Comparison of ENCODE assay signal across 8 mouse cellular contexts in genomic region chr15:10470151-10470831, GRCm38 (mm10). TPM values are rescaled to one million over a fixed set of nuclear protein-coding genes. Genes with fewer than 3 reads are reported as not detected.
DNase-seq lines count a peak whose midpoint lies in the region; ATAC-seq and TF ChIP-seq lines count a peak whose summit lies in the region.

Gene Dnajc21 (minus strand): TSS chr15:10470516.

- peak within 1 kb of the TSS; percentile 90 for H3K9ac ChIP-seq in forebrain, embryonic 13.5 days
- H3K9ac ChIP-seq in lung, embryonic 15.5 days = peak within 1 kb of the TSS; percentile 85

- H3K4me3 ChIP-seq in G1E (ENCODE audit: low read depth, low read length) = peak within 1 kb of the TSS; percentile 80
- H3K4me3 ChIP-seq in forebrain, embryonic 13.5 days = peak within 1 kb of the TSS; percentile 85
- peak within 1 kb of the TSS; percentile 92 for H3K4me3 ChIP-seq in lung, embryonic 15.5 days
- H3K4me3 ChIP-seq in olfactory bulb, adult 2 months (ENCODE audit: insufficient read depth, low read depth, low read length) = peak within 1 kb of the TSS; percentile 94
- H3K4me3 ChIP-seq in thymus, adult 2 months (ENCODE audit: control insufficient read depth, insufficient read depth, low read length) = peak within 1 kb of the TSS; percentile 79

- peak within 1 kb of the TSS; percentile 83 for H3K4me2 ChIP-seq in forebrain, embryonic 13.5 days
- peak within 1 kb of the TSS; percentile 89 for H3K4me2 ChIP-seq in lung, embryonic 15.5 days

- H3K27me3 ChIP-seq in G1E (ENCODE audit: insufficient read depth, low read length) = no peaks in the 10 kb centered on the region
- no peaks in the 10 kb centered on the region for H3K27me3 ChIP-seq in forebrain, embryonic 13.5 days
- no peaks in the 10 kb centered on the region for H3K27me3 ChIP-seq in lung, embryonic 15.5 days
- no peaks in the 10 kb centered on the region for H3K27me3 ChIP-seq in thymus, adult 2 months (ENCODE audit: control insufficient read depth, insufficient read depth, low read length)

- no peaks in the 10 kb centered on the region for H3K9me3 ChIP-seq in G1E (replicated peaks)
- H3K9me3 ChIP-seq in forebrain, embryonic 13.5 days (replicated peaks) = no peaks in the 10 kb centered on the region
- H3K9me3 ChIP-seq in lung, embryonic 15.5 days = no peaks in the 10 kb centered on the region

- intact Hi-C loops in heart, postnatal 10 days (cut with DNase I) = loop anchor here (2.0 to 10.0 kb wide), 2 partner anchors 15 to 1505 kb away; partner anchors contain the start of gene Brix1

- peak; percentile 84 for DNase-seq in G1E (ENCODE audit: low spot score)
- peak; percentile 90 to 92 for DNase-seq in heart, postnatal 10 days
- DNase-seq in large intestine, adult 2 months (ENCODE audit: low read depth, low spot score) = peak; percentile 64
- peak; percentile 85 for DNase-seq in thymus, adult 2 months

- H3K36me3 ChIP-seq in G1E (replicated peaks) = peaks cover 28% of the 10 kb centered on the region
- peaks cover 11% of the 10 kb centered on the region for H3K36me3 ChIP-seq in forebrain, embryonic 13.5 days (ENCODE audit: poor library complexity, severe bottlenecking)
- H3K36me3 ChIP-seq in lung, embryonic 15.5 days = peaks cover 8% of the 10 kb centered on the region
- H3K36me3 ChIP-seq in thymus, adult 2 months (ENCODE audit: control insufficient read depth, insufficient read depth, low read length) = peaks cover 1% of the 10 kb centered on the region; the same call in 1 of the 2 replicates

- TF ChIP-seq CTCF in G1E (IDR thresholded peaks at IDR 0.05; ENCODE audit: low read depth, low read length) = no peak
- TF ChIP-seq CTCF in olfactory bulb, adult 2 months (IDR thresholded peaks at IDR 0.05; ENCODE audit: insufficient read depth, low read depth, low read length) = no peak
- no peak for TF ChIP-seq CTCF in thymus, adult 2 months (IDR thresholded peaks at IDR 0.05; ENCODE audit: borderline replicate concordance, control insufficient read depth, extremely low read depth, insufficient read depth, low read length, poor library complexity)

- H3K27ac ChIP-seq in forebrain, embryonic 13.5 days = peak within 1 kb of the TSS; percentile 76
- peak within 1 kb of the TSS; percentile 82 for H3K27ac ChIP-seq in lung, embryonic 15.5 days
- no peak within 1 kb of the TSS for H3K27ac ChIP-seq in olfactory bulb, adult 2 months (ENCODE audit: insufficient read depth, low read depth, low read length)
- H3K27ac ChIP-seq in thymus, adult 2 months (ENCODE audit: control insufficient read depth, insufficient read depth, low read length) = no peak within 1 kb of the TSS

- TF ChIP-seq POLR2A in olfactory bulb, adult 2 months (IDR thresholded peaks at IDR 0.05; ENCODE audit: insufficient read depth, low read depth, low read length) = peak; percentile 18; the same call in 1 of the 2 replicates
- no peak for TF ChIP-seq POLR2A in thymus, adult 2 months (IDR thresholded peaks at IDR 0.05; ENCODE audit: control insufficient read depth, extremely low read depth, insufficient read depth, low read length, poor library complexity)

- under 1% methylated on average over 55 of the region's 87 CpGs for WGBS in forebrain, embryonic 13.5 days
- WGBS in large intestine, adult 2 months = 3% methylated on average over 87 of the region's 87 CpGs
- under 1% methylated on average over 73 of the region's 87 CpGs for WGBS in lung, embryonic 15.5 days
- WGBS in olfactory bulb, adult 2 months = 8% methylated on average over 87 of the region's 87 CpGs
- 5% methylated on average over 76 of the region's 87 CpGs for WGBS in thymus, adult 2 months

- H3K4me1 ChIP-seq in G1E (ENCODE audit: insufficient read depth, low read depth, low read length) = peaks cover 28% of the 10 kb centered on the region
- H3K4me1 ChIP-seq in forebrain, embryonic 13.5 days = peaks cover 18% of the 10 kb centered on the region; the same call in 1 of the 2 replicates
- H3K4me1 ChIP-seq in lung, embryonic 15.5 days = peaks cover 18% of the 10 kb centered on the region
- no peaks in the 10 kb centered on the region for H3K4me1 ChIP-seq in olfactory bulb, adult 2 months (ENCODE audit: control insufficient read depth, insufficient read depth, low read length)
- H3K4me1 ChIP-seq in thymus, adult 2 months (replicated peaks; ENCODE audit: control insufficient read depth, insufficient read depth, low read length) = 0 out of 2 replicates have a peak, but pooled peaks cover 8% of the 10 kb centered on the region

- peak; percentile 94 for ATAC-seq in G1E (ENCODE audit: extremely low read depth, insufficient number of reproducible peaks, low FRiP score, poor library complexity, severe bottlenecking)
- ATAC-seq in cerebellum, adult (ENCODE audit: insufficient number of reproducible peaks, low FRiP score, low TSS enrichment) = peak; percentile 93
- peak; percentile 95 for ATAC-seq in forebrain, embryonic 13.5 days
- peak; percentile 98 for ATAC-seq in lung, embryonic 15.5 days (ENCODE audit: borderline replicate concordance, extremely low read depth, low FRiP score, low TSS enrichment)

RNA-seq across cellular contexts. Expression of gene Dnajc21, which starts in this region (rescaled TPM):
- total RNA-seq in G1E (2014; fragmentation: Nextera tagmentation) = 53.4 and 64.0 TPM in 2 replicates
- 28.2 and 36.0 TPM in 2 replicates for total RNA-seq in G1E (2017)
- 10.0 and 12.8 TPM in 2 replicates for polyA plus RNA-seq in G1E (2012)
- polyA plus RNA-seq in forebrain, embryonic 13.5 days (2015; fragmentation: Nextera tagmentation; extraction: Ambion mirVana) = 9.8 and 10.4 TPM in 2 replicates
- total RNA-seq in heart, postnatal 10 days (2021) = 10 to 100 TPM; 18.7 to 21.6 TPM
- 1.1 and 1.4 TPM in 2 replicates for polyA plus RNA-seq in large intestine, adult 2 months (2012; rRNA removed)
- 13.3 and 13.4 TPM in 2 replicates for polyA plus RNA-seq in lung, embryonic 15.5 days (2015; fragmentation: Nextera tagmentation; extraction: Ambion mirVana)
- not detected in 2 replicates for polyA plus RNA-seq in olfactory bulb, adult 2 months (2012; ENCODE audit: insufficient read depth, insufficient read length, low replicate concordance, missing spikeins)
- polyA plus RNA-seq in thymus, adult 2 months (2012; rRNA removed) = 1.5 and 1.8 TPM in 2 replicates

Comparison
In these comparisons a context has a peak if more than half of its experiments do, and no peak if none do; other contexts are left out.
1. H3K27ac ChIP-seq: peak in forebrain, embryonic 13.5 days (single experiment) and lung, embryonic 15.5 days (single experiment); none in olfactory bulb, adult 2 months (single experiment) and thymus, adult 2 months (single experiment).
2. Peak in every context shown above with its lines, with median percentiles within 50 percentile points of each other: ATAC-seq, DNase-seq and H3K4me3 ChIP-seq.